Mouse (Mus musculus): Measurements from ENCODE around the gene Sall4.

DNA sequence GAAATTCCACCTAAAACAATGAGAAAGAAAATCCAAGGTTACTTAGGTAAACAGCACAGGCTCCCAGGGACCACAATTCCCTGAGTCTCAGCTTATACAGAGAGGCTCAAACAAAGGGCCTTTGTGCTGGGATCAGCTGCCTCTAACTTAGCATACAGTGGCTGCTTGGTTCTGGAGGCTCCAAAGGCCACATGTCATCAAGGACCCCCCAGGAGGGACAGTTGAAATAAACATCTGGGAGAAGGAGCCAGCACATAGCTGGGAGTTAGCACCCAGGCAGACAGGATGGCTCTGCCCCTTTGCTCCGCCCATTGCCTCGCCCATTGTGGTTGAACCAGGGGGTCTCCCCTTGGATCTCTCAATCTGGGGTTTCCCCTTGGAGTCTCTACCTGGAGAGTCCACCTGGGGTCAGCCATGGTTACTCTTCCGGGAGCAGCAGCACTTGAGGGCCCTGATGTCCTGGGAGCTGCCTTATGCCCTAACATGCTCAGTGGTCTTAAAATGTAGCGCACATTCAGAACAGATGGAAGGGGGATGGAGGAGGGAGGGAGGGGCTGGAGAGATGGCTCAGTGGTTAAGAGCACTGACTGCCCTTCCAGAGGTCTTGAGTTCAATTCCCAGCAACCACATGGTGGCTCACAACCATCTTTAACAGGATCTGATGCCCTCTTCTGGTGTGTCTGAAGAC lies 23.5 kb upstream of the Sall4 start:
- TF ChIP-seq HCFC1 (IDR thresholded peaks at IDR 0.05; ENCODE audit: low read depth, low read length) = no peak
- no peak for TF ChIP-seq SIN3A (IDR thresholded peaks at IDR 0.05; ENCODE audit: low read length)
- no peak for TF ChIP-seq CTCF (IDR thresholded peaks at IDR 0.05 in 2 of 3, conservative IDR thresholded peaks at IDR 0.05 in 1 of 3; ENCODE audit: control insufficient read depth in 1 of 3, insufficient read depth in 1 of 3, low read depth in 2 of 3, low read length in 3 of 3, poor library complexity in 1 of 3, severe bottlenecking in 1 of 3)
- TF ChIP-seq GABPA (IDR thresholded peaks at IDR 0.05; ENCODE audit: low read depth, low read length) = no peak
- no peak for TF ChIP-seq BHLHE40 (IDR thresholded peaks at IDR 0.05; ENCODE audit: borderline replicate concordance, low read depth, low read length)
- no peak for TF ChIP-seq MAFK (IDR thresholded peaks at IDR 0.05; ENCODE audit: borderline replicate concordance, low read depth, low read length)
- no peak for TF ChIP-seq E2F4 (IDR thresholded peaks at IDR 0.05; ENCODE audit: borderline replicate concordance, low read depth, low read length)
- no peak for TF ChIP-seq ETS1 (IDR thresholded peaks at IDR 0.05; ENCODE audit: low read depth, low read length)
- no peak for TF ChIP-seq MAX (IDR thresholded peaks at IDR 0.05; ENCODE audit: low read length)
- TF ChIP-seq MAZ (IDR thresholded peaks at IDR 0.05; ENCODE audit: low read depth, low read length) = no peak
- TF ChIP-seq RCOR1 (IDR thresholded peaks at IDR 0.05; ENCODE audit: low read depth, low read length) = no peak
- TF ChIP-seq USF1 (IDR thresholded peaks at IDR 0.05; ENCODE audit: low read depth, low read length) = no peak
- no peak for TF ChIP-seq POLR2A (IDR thresholded peaks at IDR 0.05; ENCODE audit: control insufficient read depth in 1 of 2, insufficient read depth in 1 of 2, low read depth in 1 of 2, low read length in 2 of 2, poor library complexity in 1 of 2)
- TF ChIP-seq KAT2A (conservative IDR thresholded peaks at IDR 0.05; ENCODE audit: low read depth, low read length) = no peak

Data from MEL (cell line).